Mouse (Mus musculus) gastrocnemius, postnatal 25 days (tissue): ENCODE measurements around the gene Hoxd12. TPM values are rescaled to one million over a fixed set of nuclear protein-coding genes. Genes with fewer than 3 reads are reported as not detected.
A peak's percentile ranks its signal among the peaks of the same experiment; 100 is the strongest.

Experiments used
- DNase-seq: peaks from one replicate; pipeline ENCODE4 v3.0.0; 2022
- total RNA-seq, 2 experiments: library from RNA; stranded (reverse); gene quantifications; 1 replicate in 1 of 2; 2 replicates in 1 of 2; pipeline ENCODE4 v1.2.3; 2021

The Hoxd12 gene
- total RNA-seq, 2 experiments from 2014 or later: not detected

DNA sequence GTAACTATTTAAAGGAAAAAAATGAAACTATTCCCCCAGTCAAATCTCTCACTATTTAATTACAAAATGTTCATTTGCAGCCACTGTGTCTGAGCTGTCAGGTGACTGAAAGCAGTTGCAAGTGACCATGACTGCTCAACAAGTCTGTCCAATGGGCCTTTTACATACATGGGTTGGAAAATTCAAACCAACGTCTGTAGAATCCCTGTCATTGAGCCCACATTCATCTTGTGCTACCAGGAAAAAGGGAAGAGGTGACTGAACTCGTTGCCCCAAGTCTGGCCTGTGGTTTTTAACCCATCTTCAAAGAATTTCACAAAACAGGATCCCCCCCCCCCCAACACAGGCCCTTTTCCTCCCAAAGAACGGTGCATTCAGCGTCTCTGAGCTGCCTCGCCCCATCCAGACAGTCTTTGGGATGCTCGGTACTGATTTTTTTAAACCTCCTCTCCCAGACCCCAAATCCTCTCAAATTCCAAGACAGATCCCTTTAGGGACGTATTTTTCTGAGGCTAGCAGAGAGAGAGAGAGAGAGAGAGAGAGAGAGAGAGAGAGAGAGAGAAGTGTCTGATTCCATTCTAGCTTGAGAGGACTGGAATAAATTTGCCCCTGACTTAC is 21.1 kb downstream of the Hoxd12 start:
- no peak for DNase-seq

GRCm38 (mm10) chr2:74696442-74697335 is 21.9 kb downstream of the Hoxd12 start:
- no peak for DNase-seq

GRCm38 (mm10) chr2:74697567-74698121 is 22.8 kb downstream of the Hoxd12 start, which contains the start of gene Hoxd9:
TSS of gene Hoxd9 (plus strand) at chr2:74697727.
- DNase-seq: peak; percentile 77

- DNase-seq: peak; percentile 73
Measured at GRCm38 (mm10) chr2:74698201-74699052, 23.6 kb downstream of the Hoxd12 start.

- DNase-seq: no peak
Measured at GRCm38 (mm10) chr2:74699053-74699430, 24.2 kb downstream of the Hoxd12 start.

DNA sequence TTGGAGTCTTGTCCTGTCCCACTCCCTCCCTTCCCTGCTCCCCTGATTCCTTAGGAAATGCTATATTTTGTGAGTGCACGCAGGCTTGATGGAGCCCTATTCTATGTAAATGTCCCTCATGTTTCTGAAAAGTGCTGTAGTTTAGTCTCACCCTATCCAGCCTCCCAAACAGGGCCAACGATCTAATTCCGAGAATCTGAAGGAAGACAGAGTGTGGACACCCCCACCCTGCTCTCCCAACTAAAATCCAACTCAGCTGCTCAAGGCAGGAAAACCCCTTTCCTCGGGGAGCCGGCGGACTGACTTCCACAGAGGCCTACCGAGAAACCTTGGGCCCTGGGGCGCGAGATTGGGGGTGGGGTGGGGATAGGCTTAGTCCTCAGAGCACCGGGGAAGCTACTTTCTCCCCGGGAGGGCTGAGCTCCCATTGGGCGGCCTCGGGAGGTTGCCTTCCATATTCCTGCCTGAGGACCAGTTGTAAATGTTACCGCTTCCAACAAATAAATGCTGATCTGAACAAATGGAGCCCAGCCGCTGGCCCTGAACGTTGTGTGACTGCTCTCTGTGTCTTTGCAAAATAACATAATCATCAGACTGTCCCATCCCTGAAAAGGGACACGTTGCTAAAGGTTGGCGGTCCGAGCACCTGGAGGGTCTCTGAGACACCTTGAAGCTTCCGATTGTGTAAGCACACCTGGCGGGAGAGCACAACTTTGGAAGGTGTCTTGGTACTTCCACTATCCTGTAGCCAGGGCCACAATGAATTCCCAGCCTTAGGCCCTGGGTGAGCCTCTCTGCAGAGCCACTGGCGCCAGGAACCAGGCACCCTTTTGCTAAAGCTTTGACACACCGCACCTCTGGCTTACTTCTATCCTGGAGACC is 25.1 kb downstream of the Hoxd12 start:
- no peak for DNase-seq

- DNase-seq: no peak
Measured at GRCm38 (mm10) chr2:74700546-74701112, 25.8 kb downstream of the Hoxd12 start.

- no peak for DNase-seq
Measured at GRCm38 (mm10) chr2:74701949-74702819, 27.4 kb downstream of the Hoxd12 start.

- DNase-seq: no peak
Measured at GRCm38 (mm10) chr2:74702820-74703219, 28.0 kb downstream of the Hoxd12 start.

DNA sequence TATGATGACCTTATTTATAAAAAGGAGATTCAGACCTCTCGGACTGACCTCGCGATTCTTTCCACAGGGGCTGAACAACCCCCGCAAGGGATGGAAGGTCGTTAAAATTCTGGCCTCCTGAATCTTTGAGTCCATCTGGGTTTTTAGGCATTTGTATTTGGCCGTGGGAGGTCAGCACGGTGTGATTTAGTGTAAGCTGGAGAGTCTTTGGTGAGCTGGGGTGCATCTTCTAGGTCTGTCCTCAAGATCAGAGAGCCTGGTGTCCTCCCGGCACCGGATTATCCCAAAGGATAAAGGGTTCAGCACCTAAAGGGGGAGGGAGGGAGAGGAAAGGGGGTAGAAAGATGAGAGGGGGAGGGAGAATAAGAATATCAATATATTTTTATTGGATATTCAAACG is 28.5 kb downstream of the Hoxd12 start:
- DNase-seq: no peak

GRCm38 (mm10) chr2:74703720-74704392 is 29.0 kb downstream of the Hoxd12 start:
- DNase-seq: no peak

GRCm38 (mm10) chr2:74704393-74704998 is 29.7 kb downstream of the Hoxd12 start, which contains the start of gene Hoxd8:
TSS of gene Hoxd8 (plus strand) at chr2:74704615.
- DNase-seq: peak; percentile 83

- DNase-seq: no peak
Measured at GRCm38 (mm10) chr2:74704999-74705466, 30.2 kb downstream of the Hoxd12 start.

DNA sequence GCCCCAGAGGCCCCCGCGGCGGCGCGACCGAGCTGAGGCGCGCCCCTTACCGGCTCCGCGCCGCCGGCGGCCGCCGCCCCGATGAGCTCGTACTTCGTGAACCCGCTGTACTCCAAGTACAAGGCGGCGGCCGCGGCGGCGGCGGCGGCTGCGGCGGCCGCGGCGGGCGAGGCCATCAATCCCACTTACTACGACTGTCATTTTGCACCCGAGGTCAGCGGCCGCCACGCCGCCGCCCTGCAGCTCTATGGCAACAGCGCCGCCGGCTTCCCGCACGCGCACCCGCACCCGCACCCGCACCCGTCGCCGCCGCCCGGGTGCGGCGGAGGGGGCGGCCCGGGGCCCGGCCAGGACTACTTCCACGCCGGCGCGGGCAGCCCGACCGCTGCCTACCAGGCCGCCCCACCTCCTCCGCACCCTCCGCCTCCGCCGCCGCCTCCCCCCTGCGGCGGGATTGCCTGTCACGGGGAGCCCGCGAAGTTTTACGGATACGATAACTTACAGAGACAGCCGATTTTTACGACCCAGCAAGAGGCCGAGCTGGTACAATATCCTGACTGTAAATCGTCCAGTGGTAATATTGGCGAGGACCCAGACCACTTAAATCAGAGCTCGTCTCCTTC is 30.8 kb downstream of the Hoxd12 start:
- peak; percentile 61 for DNase-seq

- no peak for DNase-seq
Measured at GRCm38 (mm10) chr2:74706393-74706960, 31.7 kb downstream of the Hoxd12 start.

GRCm38 (mm10) chr2:74707599-74707998 is 32.8 kb downstream of the Hoxd12 start:
- no peak for DNase-seq

DNA sequence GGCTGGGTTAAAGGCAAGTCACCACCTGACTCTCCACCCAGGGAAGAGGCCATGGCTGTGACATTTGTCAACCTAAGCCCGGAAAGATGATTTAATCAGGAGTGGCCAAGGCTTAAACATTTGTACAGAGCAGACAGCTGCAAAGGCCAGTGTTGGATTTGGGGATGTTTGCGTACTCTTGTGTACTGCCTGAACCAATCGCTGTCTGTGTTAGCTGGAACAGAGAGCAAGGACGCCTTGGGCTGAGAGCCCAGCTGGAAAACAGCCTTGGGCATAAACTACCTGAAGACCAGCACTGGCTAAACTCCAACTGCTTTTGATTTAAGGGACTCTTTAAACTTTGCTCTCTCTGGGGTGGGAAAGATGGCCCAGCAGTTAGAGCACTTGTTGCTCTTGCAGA is 33.9 kb downstream of the Hoxd12 start:
- no peak for DNase-seq
